Mouse (Mus musculus) layer of hippocampus, postnatal 14 days (tissue): ENCODE data around the gene Sft2d1. TPM values are rescaled to one million over a fixed set of nuclear protein-coding genes. Genes with fewer than 3 reads are reported as not detected.
A peak's percentile ranks its signal among the peaks of the same experiment; 100 is the strongest.

Source experiments
- DNase-seq, 2 experiments: peaks; one replicate each; pipeline ENCODE4 v3.0.0; 2021 to 2022; ENCODE audit warnings: low spot score in 2 of 2, mixed read lengths in 1 of 2
- long read RNA-seq, 2 experiments: library from polyadenylated mRNA; stranded (forward); transcript quantifications; one replicate each; pipeline ENCODE4 v2.0.0; 2021
- total RNA-seq, 2 experiments: library from RNA; stranded (reverse); gene quantifications; 2 replicates each; pipeline ENCODE4 v1.2.3; 2021

Gene Sft2d1
- total RNA-seq, result 10 to 100 TPM; 55.7 to 58.9 TPM
- long read RNA-seq, experiment 1, transcript Sft2d1-209 (8 exons, 1,049 nt), result major isoform, 16 of 22 reads
- long read RNA-seq, experiment 1, partial matches to known transcripts, result 1 of 22 reads
- long read RNA-seq, experiment 1, other reads (novel, unspliced or antisense), result 3 of 22 reads
- long read RNA-seq, experiment 2, transcript Sft2d1-209 (8 exons, 1,049 nt), result major isoform, 27 of 40 reads
- long read RNA-seq, experiment 2, partial matches to known transcripts, result 0 of 40 reads
- long read RNA-seq, experiment 2, other reads (novel, unspliced or antisense), result 9 of 40 reads

GRCm38 (mm10) chr17:8310838-8311614, at the start of gene Sft2d1:
TSS of gene Sft2d1 (plus strand) at chr17:8311102.
- DNase-seq, result peak; percentile 95 to 98

GRCm38 (mm10) chr17:8264638-8265037, 46.3 kb upstream of the Sft2d1 start:
- peak; percentile 40 to 80 for DNase-seq

GRCm38 (mm10) chr17:8272054-8272749, 38.7 kb upstream of the Sft2d1 start:
- DNase-seq, result no peak

GRCm38 (mm10) chr17:8272951-8273350, 38.0 kb upstream of the Sft2d1 start:
- no peak for DNase-seq

- DNase-seq, result no peak
Measured at GRCm38 (mm10) chr17:8276071-8276470, 34.8 kb upstream of the Sft2d1 start.

- no peak for DNase-seq
Measured at GRCm38 (mm10) chr17:8276680-8277079, 34.2 kb upstream of the Sft2d1 start.

- no peak for DNase-seq
Measured at GRCm38 (mm10) chr17:8277266-8277665, 33.6 kb upstream of the Sft2d1 start.

- DNase-seq, result no peak
Measured at GRCm38 (mm10) chr17:8278356-8278755, 32.5 kb upstream of the Sft2d1 start.

GRCm38 (mm10) chr17:8282821-8283525, 27.9 kb upstream of the Sft2d1 start, which contains the start of gene Mpc1:
TSS of gene Mpc1 (plus strand) at chr17:8282904.
- peak in 1 of 2 experiments; percentile 73 for DNase-seq

- peak; percentile 95 to 97 for DNase-seq
Measured at GRCm38 (mm10) chr17:8283526-8284253, 27.2 kb upstream of the Sft2d1 start.

GRCm38 (mm10) chr17:8284254-8284661, 26.6 kb upstream of the Sft2d1 start:
- peak; percentile 34 to 38 for DNase-seq

GRCm38 (mm10) chr17:8285056-8285455, 25.8 kb upstream of the Sft2d1 start:
- DNase-seq, result no peak

GRCm38 (mm10) chr17:8286987-8287386, 23.9 kb upstream of the Sft2d1 start:
- no peak for DNase-seq

- DNase-seq, result no peak
Measured at GRCm38 (mm10) chr17:8289993-8290679, 20.8 kb upstream of the Sft2d1 start.

GRCm38 (mm10) chr17:8290736-8291135, 20.2 kb upstream of the Sft2d1 start:
- DNase-seq, result no peak

GRCm38 (mm10) chr17:8295825-8296224, 15.1 kb upstream of the Sft2d1 start:
- no peak for DNase-seq

- DNase-seq, result no peak
Measured at GRCm38 (mm10) chr17:8296313-8296844, 14.5 kb upstream of the Sft2d1 start.

- no peak for DNase-seq
Measured at GRCm38 (mm10) chr17:8297746-8298145, 13.2 kb upstream of the Sft2d1 start.

- no peak for DNase-seq
Measured at GRCm38 (mm10) chr17:8298281-8298680, 12.6 kb upstream of the Sft2d1 start.

- no peak for DNase-seq
Measured at GRCm38 (mm10) chr17:8299524-8299923, 11.4 kb upstream of the Sft2d1 start.
